In genomic region chr14:21455654-21456350, GRCm38 (mm10) we compare ENCODE assay signal across 24 mouse cellular contexts. TPM values are rescaled to one million over a fixed set of nuclear protein-coding genes. Genes with fewer than 3 reads are reported as not detected.
DNase-seq lines count a peak whose midpoint lies in the region; ATAC-seq and TF ChIP-seq lines count a peak whose summit lies in the region.
"Had no signal": no experiment of that assay in that cellular context is flagged by ENCODE, and none has a peak within 500 bp of the region (broad histone marks: within the 10 kb centered on the region; RNA-seq: fewer than 3 reads in every experiment).

No protein-coding gene starts in this region.

- H3K27me3 ChIP-seq in kidney, adult 2 months (replicated peaks; ENCODE audit: control insufficient read depth, insufficient read depth, low read length) = no peaks in the 10 kb centered on the region
- no peaks in the 10 kb centered on the region for H3K27me3 ChIP-seq in kidney, embryonic 14.5 days (ENCODE audit: control insufficient read depth, insufficient read depth, low read length)
- H3K27me3 ChIP-seq in midbrain, embryonic 11.5 days (ENCODE audit: control insufficient read depth, insufficient read depth, low read length) = no peaks in the 10 kb centered on the region
- H3K27me3 ChIP-seq in midbrain, postnatal 0 days (ENCODE audit: insufficient read depth, low read length) = no peaks in the 10 kb centered on the region
- H3K27me3 ChIP-seq in small intestine, adult 2 months (ENCODE audit: control insufficient read depth, insufficient read depth, low read length) = no peaks in the 10 kb centered on the region
- H3K27me3 ChIP-seq: embryonic facial prominence, embryonic 12.5 days; embryonic facial prominence, embryonic 15.5 days; heart, embryonic 12.5 days; heart, embryonic 15.5 days; hindbrain, embryonic 13.5 days had no signal

- 90% methylated on average over 7 of the region's 7 CpGs for WGBS in kidney, adult 2 months
- 89% methylated on average over 7 of the region's 7 CpGs for WGBS in kidney, embryonic 14.5 days
- 94% methylated on average over 7 of the region's 7 CpGs for WGBS in midbrain, embryonic 11.5 days
- 92% methylated on average over 7 of the region's 7 CpGs for WGBS in midbrain, postnatal 0 days
- WGBS in small intestine, adult 2 months = 57% methylated on average over 7 of the region's 7 CpGs

- H3K36me3 ChIP-seq in kidney, adult 2 months (ENCODE audit: control insufficient read depth, insufficient read depth, low read length) = no peaks in the 10 kb centered on the region
- H3K36me3 ChIP-seq in kidney, embryonic 14.5 days (ENCODE audit: control insufficient read depth, insufficient read depth, low read length) = no peaks in the 10 kb centered on the region
- no peaks in the 10 kb centered on the region for H3K36me3 ChIP-seq in midbrain, embryonic 11.5 days (ENCODE audit: control insufficient read depth, insufficient read depth, low read length)
- no peaks in the 10 kb centered on the region for H3K36me3 ChIP-seq in midbrain, postnatal 0 days (ENCODE audit: insufficient read depth, low read length)
- H3K36me3 ChIP-seq in small intestine, adult 2 months (ENCODE audit: control insufficient read depth, insufficient read depth, low read length) = no peaks in the 10 kb centered on the region
- H3K36me3 ChIP-seq: embryonic facial prominence, embryonic 12.5 days; embryonic facial prominence, embryonic 15.5 days; heart, embryonic 12.5 days; heart, embryonic 15.5 days; hindbrain, embryonic 10.5 days; hindbrain, embryonic 13.5 days had no signal

- H3K9me3 ChIP-seq in kidney, embryonic 14.5 days (ENCODE audit: control insufficient read depth, low read length) = no peaks in the 10 kb centered on the region
- H3K9me3 ChIP-seq in midbrain, embryonic 11.5 days (ENCODE audit: control insufficient read depth, low read length) = no peaks in the 10 kb centered on the region
- H3K9me3 ChIP-seq in midbrain, postnatal 0 days (ENCODE audit: low read length) = no peaks in the 10 kb centered on the region
- H3K9me3 ChIP-seq: embryonic facial prominence, embryonic 12.5 days; embryonic facial prominence, embryonic 15.5 days; heart, embryonic 12.5 days; heart, embryonic 15.5 days; hindbrain, embryonic 10.5 days; hindbrain, embryonic 13.5 days had no signal

- H3K4me1 ChIP-seq in kidney, adult 2 months (ENCODE audit: control insufficient read depth, insufficient read depth, low read length) = no peaks in the 10 kb centered on the region
- H3K4me1 ChIP-seq in kidney, embryonic 14.5 days (ENCODE audit: control insufficient read depth, insufficient read depth, low read length) = no peaks in the 10 kb centered on the region
- no peaks in the 10 kb centered on the region for H3K4me1 ChIP-seq in midbrain, embryonic 11.5 days (ENCODE audit: control insufficient read depth, insufficient read depth, low read length)
- H3K4me1 ChIP-seq in midbrain, postnatal 0 days (ENCODE audit: insufficient read depth, low read length) = no peaks in the 10 kb centered on the region
- peaks cover 12% of the 10 kb centered on the region; the same call in 1 of the 2 replicates for H3K4me1 ChIP-seq in small intestine, adult 2 months (ENCODE audit: control insufficient read depth, insufficient read depth, insufficient read length, low read length)
- H3K4me1 ChIP-seq: hindbrain, embryonic 10.5 days; hindbrain, embryonic 13.5 days had no signal

- no peak overlapping the region for H3K27ac ChIP-seq in kidney, adult 2 months (ENCODE audit: insufficient read depth, low read depth, low read length)
- H3K27ac ChIP-seq in kidney, embryonic 14.5 days (ENCODE audit: low read depth, low read length) = no peak overlapping the region
- no peak overlapping the region for H3K27ac ChIP-seq in midbrain, embryonic 11.5 days (ENCODE audit: low read depth, low read length)
- no peak overlapping the region for H3K27ac ChIP-seq in midbrain, postnatal 0 days (ENCODE audit: low read depth, low read length)
- H3K27ac ChIP-seq in small intestine, adult 2 months (ENCODE audit: insufficient read depth, low read depth, low read length) = peak overlapping the region; percentile 19; the same call in 1 of the 2 replicates
- H3K27ac ChIP-seq: embryonic facial prominence, embryonic 12.5 days; embryonic facial prominence, embryonic 15.5 days; heart, embryonic 15.5 days; hindbrain, embryonic 13.5 days had no signal

- ATAC-seq in kidney, embryonic 14.5 days (ENCODE audit: low FRiP score, low TSS enrichment) = no peak
- ATAC-seq in midbrain, embryonic 11.5 days (ENCODE audit: low FRiP score) = no peak
- ATAC-seq in midbrain, postnatal 0 days (ENCODE audit: low FRiP score) = no peak
- ATAC-seq: activated CD4-positive, CD25-positive, alpha-beta regulatory T cell, adult 4 months; forebrain, embryonic 14.5 days had no signal

- intact Hi-C loops in left cerebral cortex, postnatal 4 days (cut with DNase I) = no loop called here

- DNase-seq in kidney, adult 2 months = peak; percentile 11
- DNase-seq in midbrain, embryonic 11.5 days (ENCODE audit: low spot score, missing footprints) = peak; percentile 23
- no peak for DNase-seq in midbrain, postnatal 0 days (ENCODE audit: low spot score)
- no peak for DNase-seq in left cerebral cortex, postnatal 4 days
- DNase-seq in cerebellum, adult 11 months = no peak
- DNase-seq in adrenal gland, adult 8-10 months = no peak
- DNase-seq: adrenal gland, postnatal 10 days; cerebellum, adult 2 months; cerebellum, adult 9-11 months; cerebellum, postnatal 25 days; gastrocnemius, postnatal 25 days; heart, adult 18-20 months; heart, postnatal 10 days; heart, postnatal 36 days had no signal

- H3K4me3 ChIP-seq in kidney, adult 2 months (ENCODE audit: insufficient read depth, low read depth, low read length) = no peak overlapping the region
- no peak overlapping the region for H3K4me3 ChIP-seq in kidney, embryonic 14.5 days (ENCODE audit: low read length)
- H3K4me3 ChIP-seq in midbrain, embryonic 11.5 days (ENCODE audit: low read depth, low read length) = no peak overlapping the region
- no peak overlapping the region for H3K4me3 ChIP-seq in midbrain, postnatal 0 days (ENCODE audit: low read depth, low read length)
- H3K4me3 ChIP-seq in small intestine, adult 2 months (ENCODE audit: low read depth, low read length) = no peak overlapping the region
- H3K4me3 ChIP-seq: embryonic facial prominence, embryonic 12.5 days; embryonic facial prominence, embryonic 15.5 days; heart, embryonic 12.5 days; heart, embryonic 15.5 days; hindbrain, embryonic 10.5 days; hindbrain, embryonic 13.5 days had no signal

- no peak overlapping the region for H3K4me2 ChIP-seq in kidney, embryonic 14.5 days (replicated peaks; ENCODE audit: low read depth, low read length)
- H3K4me2 ChIP-seq in midbrain, embryonic 11.5 days = no peak overlapping the region
- H3K4me2 ChIP-seq in midbrain, postnatal 0 days (ENCODE audit: low read depth, low read length, poor library complexity, severe bottlenecking) = no peak overlapping the region
- H3K4me2 ChIP-seq: embryonic facial prominence, embryonic 12.5 days; embryonic facial prominence, embryonic 15.5 days; heart, embryonic 12.5 days; heart, embryonic 15.5 days; hindbrain, embryonic 13.5 days had no signal

- TF ChIP-seq POLR2A in kidney, adult 2 months (IDR thresholded peaks at IDR 0.05; ENCODE audit: low read depth, low read length) = no peak
- no peak for TF ChIP-seq POLR2A in small intestine, adult 2 months (IDR thresholded peaks at IDR 0.05; ENCODE audit: low read depth, low read length)

- no peak overlapping the region for H3K9ac ChIP-seq in kidney, embryonic 14.5 days (ENCODE audit: low read depth, low read length)
- H3K9ac ChIP-seq in midbrain, embryonic 11.5 days (ENCODE audit: low read length) = no peak overlapping the region
- no peak overlapping the region for H3K9ac ChIP-seq in midbrain, postnatal 0 days (replicated peaks; ENCODE audit: low read length, poor library complexity, severe bottlenecking)
- H3K9ac ChIP-seq: embryonic facial prominence, embryonic 12.5 days; embryonic facial prominence, embryonic 15.5 days; heart, embryonic 12.5 days; heart, embryonic 15.5 days; hindbrain, embryonic 13.5 days had no signal

- TF ChIP-seq CTCF in kidney, adult 2 months (conservative IDR thresholded peaks at IDR 0.05; ENCODE audit: insufficient read depth, insufficient read length, low read depth, low read length) = no peak
- TF ChIP-seq CTCF in midbrain, postnatal 0 days (IDR thresholded peaks at IDR 0.05) = no peak
- no peak for TF ChIP-seq CTCF in small intestine, adult 2 months (IDR thresholded peaks at IDR 0.05; ENCODE audit: extremely low read depth, insufficient read length, insufficient replicate concordance, low read depth, low read length)

RNA-seq across cellular contexts. Expression of gene Kat6b, which starts 25.4 kb away (rescaled TPM):
- polyA plus RNA-seq in kidney, adult 2 months (2012; rRNA removed) = 9.4 and 9.5 TPM in 2 replicates
- polyA plus RNA-seq in kidney, embryonic 14.5 days (2014; fragmentation: Nextera tagmentation; extraction: Ambion mirVana) = 15.1 and 22.0 TPM in 2 replicates
- polyA plus RNA-seq in midbrain, embryonic 11.5 days (2014; fragmentation: Nextera tagmentation; extraction: Ambion mirVana) = 13.5 and 16.3 TPM in 2 replicates
- 23.1 and 34.0 TPM in 2 replicates for total RNA-seq in midbrain, postnatal 0 days (2014; rRNA removed)
- polyA plus RNA-seq in midbrain, postnatal 0 days (2015; fragmentation: Nextera tagmentation; extraction: Ambion mirVana) = 13.9 and 15.2 TPM in 2 replicates
- 4.0 and 8.3 TPM in 2 replicates for polyA plus RNA-seq in small intestine, adult 2 months (2012; rRNA removed)
- total RNA-seq in left cerebral cortex, postnatal 4 days (2021) = 10 to 100 TPM; 80.4 to 91.7 TPM
- 10 to 100 TPM; 45.4 to 64.1 (median 52.1) TPM for total RNA-seq in adrenal gland, adult 8-10 months (2022)

Comparison
In these comparisons a context has a peak if more than half of its experiments do, and no peak if none do; other contexts are left out.
1. DNase-seq: peak in kidney, adult 2 months (single experiment) and midbrain, embryonic 11.5 days (single experiment); none in midbrain, postnatal 0 days (single experiment), left cerebral cortex, postnatal 4 days (single experiment), cerebellum, adult 11 months (single experiment) and adrenal gland, adult 8-10 months (single experiment).